Comparison of ENCODE assay signal across 8 mouse cellular contexts in the genomic region with DNA sequence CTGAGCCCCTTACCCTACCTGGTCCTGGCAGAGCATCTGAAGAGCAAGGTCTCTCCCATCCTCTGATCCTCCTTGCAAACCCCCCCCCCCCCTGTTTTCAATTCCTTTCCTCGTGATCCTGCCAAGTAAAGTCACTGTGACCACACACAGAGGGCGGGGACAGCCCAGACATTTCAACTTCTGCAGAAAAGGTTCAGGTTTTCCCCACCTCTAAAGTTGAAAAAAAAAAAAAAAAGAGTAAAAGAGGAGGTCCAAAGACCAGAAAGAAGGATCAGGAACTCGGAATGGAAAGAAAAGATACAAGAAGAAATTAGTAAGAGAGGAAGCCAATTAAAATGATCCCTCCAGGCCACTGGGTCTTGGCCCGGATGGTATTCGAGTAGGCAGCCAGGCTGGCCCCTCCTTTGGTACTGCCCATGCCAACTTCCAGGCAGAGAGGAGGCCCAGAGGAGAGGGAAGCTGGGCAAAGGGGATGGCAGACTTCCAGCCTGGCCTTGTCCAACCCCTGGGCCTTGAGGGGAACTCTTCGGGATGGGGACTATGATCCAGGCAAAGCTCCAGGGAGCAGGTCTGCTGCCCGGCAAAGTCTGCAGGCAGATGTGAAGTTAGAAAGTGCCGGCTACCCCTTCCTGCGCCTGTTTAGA. TPM values are rescaled to one million over a fixed set of nuclear protein-coding genes. Genes with fewer than 3 reads are reported as not detected.
DNase-seq lines count a peak whose midpoint lies in the region; ATAC-seq and TF ChIP-seq lines count a peak whose summit lies in the region.

Stat5a (plus strand) TSS at position 417 of the 644 bp plus-strand sequence.

- H3K27me3 ChIP-seq in neural tube, embryonic 11.5 days (ENCODE audit: control insufficient read depth, insufficient read depth, low read length): peaks cover 33% of the 10 kb centered on the region
- H3K27me3 ChIP-seq in embryonic facial prominence, embryonic 11.5 days (ENCODE audit: control insufficient read depth, insufficient read depth, low read length): peaks cover 14% of the 10 kb centered on the region
- H3K27me3 ChIP-seq in kidney, adult 2 months (replicated peaks; ENCODE audit: control insufficient read depth, insufficient read depth, low read length): no peaks in the 10 kb centered on the region
- peaks cover 33% of the 10 kb centered on the region for H3K27me3 ChIP-seq in liver, embryonic 12.5 days (replicated peaks)
- peaks cover 17% of the 10 kb centered on the region for H3K27me3 ChIP-seq in myocyte (ENCODE audit: control insufficient read depth, insufficient read depth, insufficient read length)

- H3K9ac ChIP-seq in neural tube, embryonic 11.5 days (ENCODE audit: low read length): peak within 1 kb of the TSS; percentile 42
- H3K9ac ChIP-seq in embryonic facial prominence, embryonic 11.5 days (replicated peaks; ENCODE audit: low read length): peak within 1 kb of the TSS; percentile 47
- peak within 1 kb of the TSS; percentile 76 for H3K9ac ChIP-seq in liver, embryonic 12.5 days

- no peak for TF ChIP-seq CTCF in kidney, adult 2 months (conservative IDR thresholded peaks at IDR 0.05; ENCODE audit: insufficient read depth, insufficient read length, low read depth, low read length)

- H3K4me1 ChIP-seq in neural tube, embryonic 11.5 days (ENCODE audit: control insufficient read depth, insufficient read depth, low read length): no peaks in the 10 kb centered on the region
- H3K4me1 ChIP-seq in embryonic facial prominence, embryonic 11.5 days (ENCODE audit: control insufficient read depth, insufficient read depth, low read length): no peaks in the 10 kb centered on the region; the same call in 1 of the 2 replicates
- peaks cover 25% of the 10 kb centered on the region for H3K4me1 ChIP-seq in kidney, adult 2 months (ENCODE audit: control insufficient read depth, insufficient read depth, low read length)
- peaks cover 45% of the 10 kb centered on the region for H3K4me1 ChIP-seq in liver, embryonic 12.5 days

- no peaks in the 10 kb centered on the region for H3K36me3 ChIP-seq in neural tube, embryonic 11.5 days (ENCODE audit: control insufficient read depth, insufficient read depth, low read length)
- H3K36me3 ChIP-seq in embryonic facial prominence, embryonic 11.5 days (replicated peaks; ENCODE audit: control insufficient read depth, insufficient read depth, low read depth, low read length): no peaks in the 10 kb centered on the region
- H3K36me3 ChIP-seq in kidney, adult 2 months (ENCODE audit: control insufficient read depth, insufficient read depth, low read length): no peaks in the 10 kb centered on the region
- peaks cover 13% of the 10 kb centered on the region; the same call in 1 of the 2 replicates for H3K36me3 ChIP-seq in liver, embryonic 12.5 days
- no peaks in the 10 kb centered on the region for H3K36me3 ChIP-seq in myocyte (ENCODE audit: control insufficient read depth, insufficient read depth)

- TF ChIP-seq POLR2A in kidney, adult 2 months (IDR thresholded peaks at IDR 0.05; ENCODE audit: low read depth, low read length): no peak
- TF ChIP-seq POLR2A in myocyte (IDR thresholded peaks at IDR 0.05; ENCODE audit: insufficient read length, low read depth): no peak

- peak within 1 kb of the TSS; percentile 55 for H3K4me2 ChIP-seq in neural tube, embryonic 11.5 days (ENCODE audit: low read depth)
- peak within 1 kb of the TSS; percentile 82 for H3K4me2 ChIP-seq in embryonic facial prominence, embryonic 11.5 days (ENCODE audit: low read depth, low read length)
- peak within 1 kb of the TSS; percentile 95 for H3K4me2 ChIP-seq in liver, embryonic 12.5 days
- H3K4me2 ChIP-seq in myocyte (ENCODE audit: low read depth): peak within 1 kb of the TSS; percentile 97

- peak within 1 kb of the TSS; percentile 43 for H3K4me3 ChIP-seq in neural tube, embryonic 11.5 days (ENCODE audit: low read depth, low read length)
- H3K4me3 ChIP-seq in embryonic facial prominence, embryonic 11.5 days (ENCODE audit: low read depth, low read length): peak within 1 kb of the TSS; percentile 50
- H3K4me3 ChIP-seq in kidney, adult 2 months (ENCODE audit: insufficient read depth, low read depth, low read length): peak within 1 kb of the TSS; percentile 62
- H3K4me3 ChIP-seq in liver, embryonic 12.5 days: peak within 1 kb of the TSS; percentile 66
- peak within 1 kb of the TSS; percentile 39 for H3K4me3 ChIP-seq in myocyte

- 63% methylated on average over 9 of the region's 9 CpGs for WGBS in neural tube, embryonic 11.5 days
- WGBS in embryonic facial prominence, embryonic 11.5 days: 63% methylated on average over 9 of the region's 9 CpGs
- 22% methylated on average over 9 of the region's 9 CpGs for whole genome bisulfite sequencing in kidney, adult 2 months
- 64% methylated on average over 9 of the region's 9 CpGs for WGBS in liver, embryonic 12.5 days (ENCODE audit: insufficient replicate concordance)

- H3K79me2 ChIP-seq in myocyte (ENCODE audit: control insufficient read depth, insufficient read depth): no peaks in the 10 kb centered on the region

- H3K27ac ChIP-seq in neural tube, embryonic 11.5 days (ENCODE audit: low read depth, low read length): no peak within 1 kb of the TSS
- H3K27ac ChIP-seq in embryonic facial prominence, embryonic 11.5 days (replicated peaks; ENCODE audit: low read depth, low read length): 0 out of 2 replicates have a peak within 1 kb of the TSS, but pooled peaks have one; percentile 4
- peak within 1 kb of the TSS; percentile 86 for H3K27ac ChIP-seq in kidney, adult 2 months (ENCODE audit: insufficient read depth, low read depth, low read length)
- H3K27ac ChIP-seq in liver, embryonic 12.5 days: peak within 1 kb of the TSS; percentile 77

- H3K9me3 ChIP-seq in neural tube, embryonic 11.5 days (ENCODE audit: control insufficient read depth, low read length): no peaks in the 10 kb centered on the region
- no peaks in the 10 kb centered on the region for H3K9me3 ChIP-seq in embryonic facial prominence, embryonic 11.5 days (replicated peaks; ENCODE audit: control insufficient read depth, low read length)
- no peaks in the 10 kb centered on the region for H3K9me3 ChIP-seq in liver, embryonic 12.5 days (replicated peaks)

- no peak for DNase-seq in neural tube, embryonic 11.5 days (ENCODE audit: low spot score)
- DNase-seq in neural tube, embryonic 10.5 days (ENCODE audit: extremely low spot score, low spot score): no peak
- no peak for DNase-seq in embryonic facial prominence, embryonic 11.5 days (ENCODE audit: low spot score)
- DNase-seq in heart, adult 9 months (ENCODE audit: low spot score in 2 of 2): peak; percentile 80 to 85
- DNase-seq in kidney, adult 2 months: peak; percentile 96

- ATAC-seq in neural tube, embryonic 11.5 days (ENCODE audit: insufficient read depth, low FRiP score, low TSS enrichment): no peak
- no peak for ATAC-seq in embryonic facial prominence, embryonic 11.5 days (replicated peaks; ENCODE audit: insufficient number of reproducible peaks, low FRiP score, low TSS enrichment, low read depth)
- no peak for ATAC-seq in liver, embryonic 12.5 days
- ATAC-seq in erythroid progenitor cell, adult 5-6 weeks (replicated peaks; ENCODE audit: low FRiP score, poor library complexity, severe bottlenecking): no peak

- H3ac ChIP-seq in myocyte (ENCODE audit: control insufficient read depth, insufficient read length): peak within 1 kb of the TSS; percentile 10

TF ChIP-seq in myocyte, 11 proteins besides CTCF, POLR2A, EP300 and RAD21:
- no peak for TF ChIP-seq MYOD1 (IDR thresholded peaks at IDR 0.05; ENCODE audit: control insufficient read depth in 1 of 3, insufficient read length in 2 of 3, low read depth in 2 of 3)
- TF ChIP-seq TCF3 (IDR thresholded peaks at IDR 0.05; ENCODE audit: insufficient read length, low read depth): no peak
- no peak for TF ChIP-seq CEBPB (IDR thresholded peaks at IDR 0.05; ENCODE audit: insufficient read depth, poor library complexity, severe bottlenecking)
- TF ChIP-seq SRF (IDR thresholded peaks at IDR 0.05; ENCODE audit: control insufficient read depth, insufficient read length, low read depth): no peak
- no peak for TF ChIP-seq TCF12 (IDR thresholded peaks at IDR 0.05; ENCODE audit: insufficient read depth, poor library complexity, severe bottlenecking)
- no peak for TF ChIP-seq POLR2AphosphoS2 (IDR thresholded peaks at IDR 0.05; ENCODE audit: insufficient read length, low read depth)
- no peak for TF ChIP-seq MAX (IDR thresholded peaks at IDR 0.05; ENCODE audit: low read depth)
- no peak for TF ChIP-seq E2F4 (IDR thresholded peaks at IDR 0.05; ENCODE audit: insufficient read depth)
- TF ChIP-seq USF1 (IDR thresholded peaks at IDR 0.05; ENCODE audit: low read depth): no peak
- TF ChIP-seq REST (IDR thresholded peaks at IDR 0.05; ENCODE audit: insufficient read depth, insufficient read length): no peak
- no peak for TF ChIP-seq MYOG (IDR thresholded peaks at IDR 0.05; ENCODE audit: control insufficient read depth in 1 of 3, insufficient read depth in 1 of 3, insufficient read length in 2 of 3, low read depth in 2 of 3)

RNA-seq across cellular contexts. Expression of gene Stat5a, which starts in this region (rescaled TPM):
- 1.3 and 1.9 TPM in 2 replicates for polyA plus RNA-seq in neural tube, embryonic 11.5 days (2014; fragmentation: Nextera tagmentation; extraction: Ambion mirVana)
- 1.6 and 1.9 TPM in 2 replicates for polyA plus RNA-seq in embryonic facial prominence, embryonic 11.5 days (2014; fragmentation: Nextera tagmentation; extraction: Ambion mirVana)
- polyA plus RNA-seq in kidney, adult 2 months (2012; rRNA removed): 15.8 and 16.6 TPM in 2 replicates
- polyA plus RNA-seq in liver, embryonic 12.5 days (2016; fragmentation: Nextera tagmentation; extraction: Ambion mirVana): 16.0 and 17.7 TPM in 2 replicates
- polyA plus RNA-seq in myocyte (2012; fragmentation: generic; extraction: Trizol): 27.2 TPM
- total RNA-seq in erythroid progenitor cell, adult 5-6 weeks (2015; ENCODE audit: low replicate concordance): 3.2 and 7.5 TPM in 2 replicates
- 5.3 and 5.4 TPM in 2 replicates for total RNA-seq in erythroid progenitor cell, adult 5-6 weeks (2017; ENCODE audit: low replicate concordance)

Comparison
In these comparisons a context has a peak if more than half of its experiments do, and no peak if none do; other contexts are left out.
1. DNase-seq: peak in heart, adult 9 months (2 of 2) and kidney, adult 2 months (single experiment); none in neural tube, embryonic 11.5 days (single experiment), neural tube, embryonic 10.5 days (single experiment) and embryonic facial prominence, embryonic 11.5 days (single experiment).
2. Peak in every context shown above with its lines, with median percentiles within 50 percentile points of each other: H3K4me2 ChIP-seq, H3K4me3 ChIP-seq and H3K9ac ChIP-seq.